Mouse (Mus musculus): ENCODE results near the gene 9230102O04Rik. TPM values are rescaled to one million over a fixed set of nuclear protein-coding genes. Genes with fewer than 3 reads are reported as not detected.

9230102O04Rik gene
- polyA plus RNA-seq, 1 experiment from 2014 or later: not detected

DNA sequence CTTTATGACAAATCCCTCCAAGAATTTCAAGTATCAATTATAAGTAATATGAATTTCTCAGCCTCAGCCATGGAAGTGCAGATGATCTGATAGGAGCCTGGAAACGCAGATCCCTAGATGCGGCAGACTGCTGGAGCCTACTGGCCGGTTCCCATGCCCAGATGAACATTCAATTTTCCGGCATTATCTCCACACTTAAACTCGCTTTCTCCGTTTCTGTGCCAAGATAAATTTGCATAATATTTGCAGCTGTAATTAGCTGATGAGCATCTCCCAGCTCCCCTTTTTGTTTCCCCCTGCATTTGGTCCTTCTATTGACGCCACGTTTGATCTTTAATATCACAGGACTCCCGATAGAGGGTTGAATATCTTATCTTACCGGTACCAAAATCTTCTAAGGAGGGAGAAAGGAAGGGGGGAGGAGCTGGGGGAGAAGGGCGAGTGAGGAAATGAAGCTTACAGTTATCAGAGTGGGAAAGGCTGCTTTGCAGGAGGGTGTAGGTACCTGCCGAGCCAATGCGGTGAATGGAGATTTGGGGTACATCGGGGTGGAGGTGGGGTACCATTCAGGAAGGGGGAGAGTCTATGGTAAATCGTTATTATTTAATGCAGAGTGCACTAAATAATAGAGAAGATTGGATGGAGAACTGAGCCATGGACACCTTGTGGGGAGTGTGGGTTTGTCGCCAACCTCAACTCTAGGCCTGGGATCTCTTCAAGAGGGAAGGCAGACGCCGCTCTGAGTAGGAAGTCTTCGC lies 5.7 kb upstream of the 9230102O04Rik start:
- Histone ChIP-seq H3K36me3 (ENCODE audit: control insufficient read depth, insufficient read depth, low read length) (no peaks in the 10 kb centered on the region), H3K9ac (ENCODE audit: low read length) (no peak overlapping the region), H3K27me3 (ENCODE audit: control insufficient read depth, insufficient read depth, low read length) (peaks cover 16% of the 10 kb centered on the region), H3K27ac (replicated peaks) (no peak overlapping the region), H3K4me2 (replicated peaks; ENCODE audit: low read depth) (no peak overlapping the region), H3K4me1 (replicated peaks; ENCODE audit: control insufficient read depth, insufficient read depth) (no peaks in the 10 kb centered on the region), H3K9me3 (ENCODE audit: control insufficient read depth, low read length) (no peaks in the 10 kb centered on the region), H3K4me3 (ENCODE audit: low read depth, low read length) (no peak overlapping the region)
- WGBS: 4% methylated on average over 19 of the region's 19 CpGs
- no peak for DNase-seq (ENCODE audit: low spot score)
- no peak for TF ChIP-seq CTCF (IDR thresholded peaks at IDR 0.05; ENCODE audit: low read depth)
- no peak for TF ChIP-seq EP300 (optimal IDR thresholded peaks at IDR 0.05)
- ATAC-seq (ENCODE audit: low FRiP score, low TSS enrichment): no peak

DNA sequence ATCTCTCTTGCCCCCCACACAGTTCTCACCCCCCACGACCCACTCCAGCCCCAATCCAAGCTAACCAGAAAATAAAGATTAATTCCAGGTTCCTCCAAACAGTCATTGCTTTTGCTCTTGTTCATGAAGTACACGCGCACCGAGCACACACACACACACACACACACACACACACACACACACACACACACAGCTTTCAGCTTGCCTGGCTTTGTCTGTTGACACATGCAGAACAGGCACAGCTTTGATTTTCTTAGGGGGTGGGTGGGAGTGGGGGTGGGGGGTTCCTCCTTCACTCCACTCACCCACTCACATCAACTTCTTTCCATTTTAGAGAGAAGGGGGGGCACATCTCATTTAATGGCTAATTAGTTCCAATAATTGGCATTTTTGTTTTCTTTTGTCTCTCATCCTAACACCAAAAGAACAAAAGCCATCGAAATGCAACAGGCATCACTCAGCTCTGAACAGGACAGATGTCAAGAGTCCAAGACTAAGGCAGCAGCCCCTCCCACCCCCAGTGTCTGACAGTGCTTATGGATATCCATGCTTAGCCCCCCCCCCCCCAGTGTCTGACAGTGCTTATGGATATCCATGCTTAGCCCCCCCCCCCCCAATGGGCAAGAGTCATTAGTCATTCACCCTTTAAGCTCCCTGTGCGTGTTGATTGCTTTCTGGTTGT lies 4.1 kb upstream of the 9230102O04Rik start:
- WGBS: 0% methylated on average over 5 of the region's 6 CpGs
- H3K27ac ChIP-seq (replicated peaks): no peak overlapping the region

DNA sequence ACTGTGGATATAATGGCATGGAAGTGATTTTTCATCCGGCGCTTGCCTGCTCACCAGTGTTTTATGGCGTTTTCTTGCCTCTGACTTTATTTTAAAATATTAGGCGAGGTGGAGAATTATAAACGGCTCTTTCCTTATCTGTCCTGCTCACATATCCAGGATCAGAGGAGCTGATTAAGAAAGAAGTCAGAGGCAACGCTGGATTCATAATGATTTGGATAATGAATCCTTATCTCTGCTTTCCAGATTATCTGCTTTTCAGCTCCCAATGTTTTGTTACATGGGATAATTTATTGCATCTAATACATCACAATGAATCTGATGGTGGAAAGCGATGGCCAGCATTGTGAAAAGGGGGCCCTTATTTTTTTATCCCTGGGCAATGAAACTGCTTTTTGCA lies 3.2 kb upstream of the 9230102O04Rik start:
- no peaks in the 10 kb centered on the region; the same call in 1 of the 2 replicates for H3K4me1 ChIP-seq (replicated peaks; ENCODE audit: control insufficient read depth, insufficient read depth)
- peaks cover 17% of the 10 kb centered on the region for H3K27me3 ChIP-seq (ENCODE audit: control insufficient read depth, insufficient read depth, low read length)
- H3K36me3 ChIP-seq (ENCODE audit: control insufficient read depth, insufficient read depth, low read length): no peaks in the 10 kb centered on the region
- H3K9ac ChIP-seq (ENCODE audit: low read length): no peak overlapping the region
- no peak for TF ChIP-seq CTCF (IDR thresholded peaks at IDR 0.05; ENCODE audit: low read depth)
- TF ChIP-seq EP300 (optimal IDR thresholded peaks at IDR 0.05): no peak
- no peak overlapping the region for H3K4me2 ChIP-seq (replicated peaks; ENCODE audit: low read depth)
- WGBS: 9% methylated on average over 7 of the region's 7 CpGs
- DNase-seq (ENCODE audit: low spot score): no peak
- H3K27ac ChIP-seq (replicated peaks): no peak overlapping the region
- H3K4me3 ChIP-seq (ENCODE audit: low read depth, low read length): no peak overlapping the region
- H3K9me3 ChIP-seq (ENCODE audit: control insufficient read depth, low read length): no peaks in the 10 kb centered on the region
- ATAC-seq (ENCODE audit: low FRiP score, low TSS enrichment): no peak

More for the DNA sequence above, 4.1 kb upstream of the 9230102O04Rik start:
- Histone ChIP-seq H3K27me3 (ENCODE audit: control insufficient read depth, insufficient read depth, low read length) (peaks cover 16% of the 10 kb centered on the region), H3K4me1 (replicated peaks; ENCODE audit: control insufficient read depth, insufficient read depth) (no peaks in the 10 kb centered on the region; the same call in 1 of the 2 replicates), H3K4me3 (ENCODE audit: low read depth, low read length) (no peak overlapping the region), H3K9ac (ENCODE audit: low read length) (no peak overlapping the region), H3K9me3 (ENCODE audit: control insufficient read depth, low read length) (no peaks in the 10 kb centered on the region), H3K4me2 (replicated peaks; ENCODE audit: low read depth) (no peak overlapping the region), H3K36me3 (ENCODE audit: control insufficient read depth, insufficient read depth, low read length) (no peaks in the 10 kb centered on the region)
- no peak for ATAC-seq (ENCODE audit: low FRiP score, low TSS enrichment)
- no peak for TF ChIP-seq CTCF (IDR thresholded peaks at IDR 0.05; ENCODE audit: low read depth)
- TF ChIP-seq EP300 (optimal IDR thresholded peaks at IDR 0.05): no peak
- no peak for DNase-seq (ENCODE audit: low spot score)

DNA sequence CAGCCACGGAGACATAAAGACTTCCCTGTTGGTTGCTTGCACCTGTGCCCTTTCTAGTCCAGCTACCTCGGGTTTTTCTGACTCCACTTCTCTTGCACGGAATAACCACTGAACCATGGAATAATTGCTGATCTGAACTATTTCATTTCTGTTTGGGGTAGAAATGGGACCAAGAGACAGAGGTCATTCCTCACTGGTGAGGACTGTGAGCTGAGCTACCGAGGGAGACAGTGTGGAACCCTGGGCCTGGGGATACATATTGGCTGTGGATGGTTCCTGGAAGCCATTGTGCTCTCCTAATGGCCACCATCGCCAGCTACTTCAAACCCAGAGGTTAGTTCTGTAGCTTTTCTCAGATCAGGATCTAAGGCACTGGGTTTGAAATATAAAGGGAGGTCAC lies 1.6 kb upstream of the 9230102O04Rik start:
- 8% methylated on average over 5 of the region's 5 CpGs for WGBS
- TF ChIP-seq EP300 (optimal IDR thresholded peaks at IDR 0.05): no peak
- TF ChIP-seq CTCF (IDR thresholded peaks at IDR 0.05; ENCODE audit: low read depth): no peak
- Histone ChIP-seq H3K4me2 (replicated peaks; ENCODE audit: low read depth) (no peak overlapping the region), H3K9ac (ENCODE audit: low read length) (no peak overlapping the region), H3K4me1 (replicated peaks; ENCODE audit: control insufficient read depth, insufficient read depth) (no peaks in the 10 kb centered on the region; the same call in 1 of the 2 replicates), H3K9me3 (ENCODE audit: control insufficient read depth, low read length) (no peaks in the 10 kb centered on the region), H3K27me3 (ENCODE audit: control insufficient read depth, insufficient read depth, low read length) (peaks cover 17% of the 10 kb centered on the region), H3K36me3 (ENCODE audit: control insufficient read depth, insufficient read depth, low read length) (no peaks in the 10 kb centered on the region), H3K4me3 (ENCODE audit: low read depth, low read length) (no peak overlapping the region), H3K27ac (replicated peaks) (no peak overlapping the region)
- DNase-seq (ENCODE audit: low spot score): no peak
- ATAC-seq (ENCODE audit: low FRiP score, low TSS enrichment): no peak

DNA sequence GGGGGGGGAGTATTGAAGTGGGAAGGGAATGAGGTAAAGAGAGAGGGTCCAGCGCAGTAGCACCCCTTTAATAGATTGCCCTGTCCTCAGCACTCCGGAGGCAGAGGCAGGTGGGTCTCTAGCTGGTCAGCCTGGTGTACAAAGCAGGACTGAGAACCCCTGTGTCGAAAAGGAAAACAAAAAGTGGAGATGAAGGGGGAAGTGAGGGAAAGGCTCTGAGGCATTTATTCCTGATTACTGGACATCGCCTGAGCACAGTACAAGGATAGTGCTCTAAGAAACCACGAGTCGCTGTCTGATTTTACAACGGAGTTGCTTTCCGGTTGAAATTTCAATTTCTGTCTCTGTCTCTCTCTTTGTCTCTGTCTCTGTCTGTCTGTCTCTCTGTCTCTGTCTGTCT lies 911 bp upstream of the 9230102O04Rik start:
- H3K27ac ChIP-seq (replicated peaks): no peak overlapping the region
- ATAC-seq (ENCODE audit: low FRiP score, low TSS enrichment): no peak
- no peaks in the 10 kb centered on the region; the same call in 1 of the 2 replicates for H3K4me1 ChIP-seq (replicated peaks; ENCODE audit: control insufficient read depth, insufficient read depth)
- H3K36me3 ChIP-seq (ENCODE audit: control insufficient read depth, insufficient read depth, low read length): no peaks in the 10 kb centered on the region
- H3K4me3 ChIP-seq (ENCODE audit: low read depth, low read length): 0 out of 2 replicates have a peak overlapping the region, but pooled peaks have one; percentile 1
- H3K27me3 ChIP-seq (ENCODE audit: control insufficient read depth, insufficient read depth, low read length): peaks cover 15% of the 10 kb centered on the region
- WGBS: 9% methylated on average over 8 of the region's 8 CpGs
- no peak for DNase-seq (ENCODE audit: low spot score)
- no peaks in the 10 kb centered on the region for H3K9me3 ChIP-seq (ENCODE audit: control insufficient read depth, low read length)
- no peak overlapping the region for H3K4me2 ChIP-seq (replicated peaks; ENCODE audit: low read depth)
- TF ChIP-seq EP300 (optimal IDR thresholded peaks at IDR 0.05) (no peak), CTCF (IDR thresholded peaks at IDR 0.05; ENCODE audit: low read depth) (no peak)
- no peak overlapping the region for H3K9ac ChIP-seq (ENCODE audit: low read length)

Measured in stomach, postnatal 0 days (tissue).